Mouse (Mus musculus) heart, embryonic 16.5 days (tissue): ENCODE results near the gene Mon1b. TPM values are rescaled to one million over a fixed set of nuclear protein-coding genes. Genes with fewer than 3 reads are reported as not detected.

Source experiments
- ATAC-seq: fragments of 200-750 bp; cut with Nextera tagmentation; replicated peaks from 2 replicates; pipeline ENCODE4 v1.8.0; 2017; ENCODE audit warnings: moderate number of reproducible peaks; ENCODE audit not compliant: insufficient read depth, low FRiP score; ENCODE audit errors: extremely low read depth
- H3K27ac ChIP-seq: fragments of 300-500 bp; sonication (generic); 2 replicates; pipeline ENCODE4 v1.5.1; 2014; ENCODE audit warnings: mild to moderate bottlenecking, low read length, control low read depth, moderate library complexity
- H3K27me3 ChIP-seq: fragments of 300-500 bp; sonication (generic); 2 replicates; pipeline ENCODE4 v1.6.1; 2014; ENCODE audit warnings: low read length, mixed read lengths; ENCODE audit not compliant: control insufficient read depth, insufficient read depth
- H3K36me3 ChIP-seq: fragments of 300-500 bp; sonication (generic); 2 replicates; pipeline ENCODE4 v1.6.1; 2014; ENCODE audit not compliant: control insufficient read depth, insufficient read depth
- H3K4me1 ChIP-seq: fragments of 300-500 bp; sonication (generic); 2 replicates; pipeline ENCODE4 v1.6.1; 2014; ENCODE audit warnings: low read length, mixed read lengths; ENCODE audit not compliant: control insufficient read depth, insufficient read depth
- H3K4me2 ChIP-seq: fragments of 300-500 bp; sonication (generic); 2 replicates; pipeline ENCODE4 v1.6.1; 2014; ENCODE audit warnings: low read depth, mild to moderate bottlenecking, control low read depth, low read length
- H3K4me3 ChIP-seq: fragments of 300-500 bp; sonication (generic); 2 replicates; pipeline ENCODE4 v1.5.1; 2014; ENCODE audit warnings: mild to moderate bottlenecking, control low read depth, low read length
- H3K9ac ChIP-seq: fragments of 300-500 bp; sonication (generic); 2 replicates; pipeline ENCODE4 v1.6.1; 2014; ENCODE audit warnings: low read length, control low read depth
- H3K9me3 ChIP-seq: fragments of 300-500 bp; sonication (generic); replicated peaks from 2 replicates; pipeline ENCODE4 v1.6.1; 2016; ENCODE audit warnings: low read length; ENCODE audit not compliant: control insufficient read depth
- WGBS: fragments of 180-500 bp; shearing (Covaris S2); extraction: QIAGEN DNeasy Blood & Tissue Kit; methylation state at CpG from one replicate; pipeline ENCODE4 v1.1.7; 2014; 5-methylcytosine and 5-hydroxymethylcytosine counted together
- polyA plus RNA-seq: library from polyadenylated mRNA; unstranded; fragments of >200 nt; fragmentation: Nextera tagmentation; extraction: Ambion mirVana; gene quantifications from 2 replicates; pipeline ENCODE4 v1.2.1, GENCODE M21; 2015

Mon1b gene
- polyA plus RNA-seq, 1 experiment from 2014 or later, result 4.9 TPM

- no peak overlapping the region for H3K27ac ChIP-seq
- no peak overlapping the region for H3K4me2 ChIP-seq
- H3K36me3 ChIP-seq, result no peaks in the 10 kb centered on the region
- no peak overlapping the region for H3K4me3 ChIP-seq
- no peaks in the 10 kb centered on the region for H3K27me3 ChIP-seq
- H3K9me3 ChIP-seq, result no peaks in the 10 kb centered on the region
- H3K4me1 ChIP-seq, result no peaks in the 10 kb centered on the region
- H3K9ac ChIP-seq, result no peak overlapping the region
- ATAC-seq, result no peak
- WGBS, result 68% methylated on average over 8 of the region's 8 CpGs
Measured at GRCm38 (mm10) chr8:113665951-113666350, 30.6 kb downstream of the Mon1b start.

DNA sequence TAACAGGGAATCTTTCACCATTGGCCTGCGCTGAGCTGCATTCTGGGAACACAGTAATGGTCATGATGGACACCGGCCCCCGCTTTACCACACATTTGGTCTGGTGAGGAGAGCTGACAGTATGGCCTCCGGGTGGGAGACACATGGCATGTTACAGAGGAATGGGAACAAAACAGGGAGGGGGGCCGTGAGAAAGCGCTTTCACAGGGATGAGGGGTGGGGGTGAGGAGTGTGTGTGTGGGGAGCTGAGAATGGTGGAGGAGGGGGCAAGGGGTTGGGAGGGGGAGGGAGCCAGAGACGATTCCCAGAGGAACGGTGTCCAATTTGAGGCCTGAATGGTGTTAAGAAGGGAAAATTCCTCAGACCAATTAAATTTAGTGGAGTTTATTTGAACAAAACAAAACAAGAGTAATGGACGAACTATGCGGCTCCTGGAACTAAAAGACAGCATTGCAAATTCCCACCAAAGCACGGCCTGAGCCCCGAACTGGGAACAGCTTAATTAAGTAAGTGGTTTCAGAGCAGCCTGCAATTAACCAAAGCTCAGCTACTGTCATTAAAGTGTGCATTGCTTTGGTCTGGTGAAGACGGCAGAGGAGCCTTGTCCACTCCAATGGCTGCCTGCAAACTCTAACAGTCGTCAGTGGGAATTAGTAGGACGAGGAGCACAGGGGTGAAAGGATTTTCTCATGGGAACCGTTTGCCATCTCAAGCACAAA, 31.5 kb downstream of the Mon1b start:
- no peak for ATAC-seq
- Histone ChIP-seq H3K4me1 (no peaks in the 10 kb centered on the region), H3K4me2 (no peak overlapping the region), H3K27ac (no peak overlapping the region), H3K4me3 (no peak overlapping the region), H3K9me3 (no peaks in the 10 kb centered on the region), H3K27me3 (no peaks in the 10 kb centered on the region), H3K36me3 (no peaks in the 10 kb centered on the region), H3K9ac (no peak overlapping the region)
- 72% methylated on average over 16 of the region's 16 CpGs for WGBS

DNA sequence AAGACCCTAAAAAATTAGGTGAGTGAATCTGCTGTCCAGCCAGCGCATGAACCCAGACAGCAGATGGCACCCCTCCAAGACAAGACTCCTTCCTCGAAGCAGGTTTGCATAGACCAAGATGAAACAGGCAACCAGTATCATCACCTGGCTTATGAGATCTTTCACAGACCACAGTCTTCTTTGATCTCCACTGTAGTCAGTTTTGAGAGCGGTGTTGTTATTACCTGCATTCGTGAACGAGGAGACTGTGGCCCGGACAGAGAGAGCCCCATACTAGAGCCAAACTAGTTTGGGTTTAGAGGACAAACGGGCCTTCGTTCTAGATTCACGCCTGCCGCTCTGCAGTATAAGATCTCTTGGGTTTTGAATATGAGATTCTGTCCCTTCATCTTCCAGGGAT, 34.5 kb downstream of the Mon1b start:
- no peak overlapping the region for H3K27ac ChIP-seq
- no peak overlapping the region for H3K4me2 ChIP-seq
- no peak overlapping the region for H3K9ac ChIP-seq
- no peaks in the 10 kb centered on the region for H3K36me3 ChIP-seq
- 67% methylated on average over 10 of the region's 10 CpGs for WGBS
- H3K4me3 ChIP-seq, result no peak overlapping the region
- no peaks in the 10 kb centered on the region for H3K27me3 ChIP-seq
- H3K4me1 ChIP-seq, result no peaks in the 10 kb centered on the region
- H3K9me3 ChIP-seq, result no peaks in the 10 kb centered on the region
- no peak for ATAC-seq

DNA sequence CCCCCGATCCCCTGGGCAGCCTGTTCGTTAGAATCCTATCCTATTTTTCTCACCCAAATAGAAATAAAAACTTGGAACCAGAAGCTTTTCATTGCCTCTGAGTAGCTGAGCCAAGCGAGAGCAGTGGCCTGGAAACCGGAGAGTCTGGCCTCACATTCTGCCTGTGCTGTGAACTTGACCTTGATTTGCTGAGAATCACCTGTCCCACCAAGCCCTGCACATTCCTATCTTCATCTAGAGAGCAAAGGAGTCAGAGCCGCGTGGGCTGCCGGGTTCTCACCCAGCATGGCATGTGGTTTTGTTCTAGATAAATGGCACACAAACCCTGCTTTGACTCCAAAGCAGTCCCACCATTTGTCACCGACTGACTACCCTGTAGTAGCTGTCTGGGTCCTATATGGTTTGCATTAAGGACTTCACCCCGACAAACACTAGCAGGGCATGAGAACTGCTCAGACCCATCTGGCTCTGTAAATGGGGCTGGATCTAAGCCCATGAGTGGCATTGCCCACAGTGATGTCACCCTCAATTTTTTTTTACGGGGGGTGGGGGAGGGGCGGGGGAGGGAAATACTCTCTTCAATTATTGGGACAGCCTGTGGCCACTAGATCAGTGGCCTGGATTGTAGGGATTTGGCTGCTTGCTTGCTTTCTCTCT, 37.3 kb downstream of the Mon1b start:
- no peaks in the 10 kb centered on the region for H3K9me3 ChIP-seq
- H3K36me3 ChIP-seq, result no peaks in the 10 kb centered on the region
- WGBS, result 64% methylated on average over 11 of the region's 11 CpGs
- no peak for ATAC-seq
- H3K27me3 ChIP-seq, result no peaks in the 10 kb centered on the region
- no peak overlapping the region for H3K4me3 ChIP-seq
- no peak overlapping the region for H3K9ac ChIP-seq
- H3K4me2 ChIP-seq, result no peak overlapping the region
- H3K27ac ChIP-seq, result no peak overlapping the region
- no peaks in the 10 kb centered on the region for H3K4me1 ChIP-seq

GRCm38 (mm10) chr8:113673300-113673699, 37.9 kb downstream of the Mon1b start:
- Histone ChIP-seq H3K36me3 (no peaks in the 10 kb centered on the region), H3K27ac (no peak overlapping the region), H3K4me3 (no peak overlapping the region), H3K27me3 (no peaks in the 10 kb centered on the region), H3K9ac (no peak overlapping the region), H3K4me2 (no peak overlapping the region), H3K4me1 (no peaks in the 10 kb centered on the region), H3K9me3 (no peaks in the 10 kb centered on the region)
- WGBS, result 60% methylated on average over 3 of the region's 3 CpGs
- no peak for ATAC-seq

DNA sequence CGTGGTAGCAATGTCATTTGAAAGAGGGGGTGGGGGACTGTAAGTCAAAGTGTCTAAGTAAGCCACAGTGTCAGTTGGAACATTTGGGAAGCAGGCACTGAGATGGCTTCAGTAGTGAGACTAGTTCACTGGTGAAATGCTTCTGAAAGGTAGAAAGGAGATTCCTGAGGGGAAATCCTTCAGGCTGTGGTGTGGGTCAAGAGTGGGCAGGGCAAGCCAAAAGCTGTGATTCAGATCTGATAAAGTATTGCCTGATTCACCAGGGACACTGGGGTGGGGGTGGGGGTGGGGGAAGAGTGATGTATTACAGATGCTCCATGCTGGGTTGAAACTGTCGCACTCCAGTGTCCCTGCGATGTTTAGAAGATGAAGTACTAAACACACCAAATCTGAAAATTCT, 39.2 kb downstream of the Mon1b start:
- H3K4me2 ChIP-seq, result no peak overlapping the region
- H3K9me3 ChIP-seq, result no peaks in the 10 kb centered on the region
- no peak overlapping the region for H3K27ac ChIP-seq
- H3K4me3 ChIP-seq, result no peak overlapping the region
- no peaks in the 10 kb centered on the region for H3K27me3 ChIP-seq
- 54% methylated on average over 3 of the region's 3 CpGs for WGBS
- no peaks in the 10 kb centered on the region for H3K4me1 ChIP-seq
- no peak for ATAC-seq
- no peaks in the 10 kb centered on the region for H3K36me3 ChIP-seq
- no peak overlapping the region for H3K9ac ChIP-seq

DNA sequence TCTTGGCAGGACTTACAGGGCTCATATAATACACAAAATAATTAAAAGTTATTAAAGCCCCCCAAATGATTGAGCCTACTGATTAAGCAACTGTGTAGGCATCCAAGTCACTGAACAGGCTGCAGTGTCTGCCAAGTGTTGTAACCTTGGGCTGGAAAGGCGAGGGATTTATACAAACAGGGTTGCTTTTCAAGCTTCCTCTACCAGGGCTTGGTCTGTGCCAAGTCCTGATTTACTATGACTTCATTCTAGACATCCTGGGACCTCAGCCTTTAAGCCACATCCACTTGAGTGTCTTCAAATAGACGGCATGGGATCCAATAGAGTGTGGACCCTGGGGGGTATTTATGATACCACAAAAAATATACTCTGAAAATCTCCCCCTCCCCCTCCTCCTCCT, 39.9 kb downstream of the Mon1b start:
- WGBS, result 66% methylated on average over 2 of the region's 2 CpGs
- no peak for ATAC-seq

DNA sequence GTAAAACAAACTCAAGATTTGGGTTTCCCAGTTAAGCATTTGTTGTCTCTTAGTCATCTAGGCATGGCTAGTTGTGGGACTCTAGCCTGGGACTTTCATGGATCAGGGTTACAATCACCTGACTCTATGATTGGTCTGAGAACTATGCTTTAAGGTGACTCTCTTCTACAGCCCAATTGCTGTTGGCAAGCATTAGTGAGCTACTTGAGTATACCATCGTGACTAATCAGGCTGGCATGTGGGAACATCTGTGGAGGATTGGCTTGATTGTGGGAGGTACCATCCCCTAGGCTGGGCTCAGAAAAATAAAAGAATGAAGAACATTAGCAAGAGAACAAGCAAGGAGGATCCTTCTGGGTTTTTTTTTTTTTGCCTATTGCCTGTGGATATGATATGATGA, 41.4 kb downstream of the Mon1b start:
- Histone ChIP-seq H3K4me1 (no peaks in the 10 kb centered on the region), H3K27me3 (no peaks in the 10 kb centered on the region), H3K36me3 (no peaks in the 10 kb centered on the region), H3K4me2 (no peak overlapping the region), H3K27ac (no peak overlapping the region), H3K9me3 (no peaks in the 10 kb centered on the region), H3K4me3 (no peak overlapping the region), H3K9ac (no peak overlapping the region)
- WGBS, result 84% methylated on average over 1 of the region's 1 CpGs
- no peak for ATAC-seq

More for the DNA sequence above, 39.9 kb downstream of the Mon1b start:
- H3K4me3 ChIP-seq, result no peak overlapping the region
- no peaks in the 10 kb centered on the region for H3K36me3 ChIP-seq
- H3K27me3 ChIP-seq, result no peaks in the 10 kb centered on the region
- H3K9me3 ChIP-seq, result no peaks in the 10 kb centered on the region
- H3K9ac ChIP-seq, result no peak overlapping the region
- no peak overlapping the region for H3K27ac ChIP-seq
- H3K4me1 ChIP-seq, result no peaks in the 10 kb centered on the region
- H3K4me2 ChIP-seq, result no peak overlapping the region

- no peak overlapping the region for H3K4me3 ChIP-seq
- no peaks in the 10 kb centered on the region for H3K36me3 ChIP-seq
- no peaks in the 10 kb centered on the region for H3K4me1 ChIP-seq
- no peaks in the 10 kb centered on the region for H3K27me3 ChIP-seq
- ATAC-seq, result no peak
- no peaks in the 10 kb centered on the region for H3K9me3 ChIP-seq
- H3K9ac ChIP-seq, result no peak overlapping the region
- H3K4me2 ChIP-seq, result no peak overlapping the region
- H3K27ac ChIP-seq, result no peak overlapping the region
- 44% methylated on average over 3 of the region's 3 CpGs for WGBS
Measured at GRCm38 (mm10) chr8:113679361-113679760, 44.0 kb downstream of the Mon1b start.
